In the genomic region with DNA sequence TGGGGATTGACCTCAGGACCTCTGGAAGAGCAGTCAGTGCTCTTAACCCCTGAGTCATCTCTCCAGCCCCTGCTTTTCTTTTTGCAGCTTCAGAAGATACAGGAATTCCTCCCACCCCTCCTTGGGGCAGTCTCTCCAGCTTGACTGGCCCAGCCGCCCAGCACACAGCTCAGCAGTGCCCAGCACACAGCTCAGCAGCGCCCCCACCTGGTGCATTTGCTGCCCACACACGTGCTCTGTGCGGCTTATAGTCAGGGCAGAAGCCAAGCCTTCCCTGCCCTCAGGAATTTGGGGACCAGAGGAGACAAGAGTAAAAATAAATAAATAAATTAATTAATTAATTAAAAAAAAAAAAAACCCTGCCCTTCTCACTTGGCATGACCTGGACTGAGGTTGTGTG, we compare ENCODE assay signal across 1 mouse cellular context.
TF ChIP-seq lines count a peak whose summit lies in the region.

No protein-coding gene starts in this region.

TF ChIP-seq in myocyte, 11 proteins besides CTCF, POLR2A, EP300 and RAD21:
- TF ChIP-seq CEBPB (IDR thresholded peaks at IDR 0.05; ENCODE audit: insufficient read depth, poor library complexity, severe bottlenecking) (no peak), POLR2AphosphoS2 (IDR thresholded peaks at IDR 0.05; ENCODE audit: insufficient read length, low read depth) (peak; percentile 45), MYOG (IDR thresholded peaks at IDR 0.05; ENCODE audit: control insufficient read depth in 1 of 3, insufficient read depth in 1 of 3, insufficient read length in 2 of 3, low read depth in 2 of 3) (peak in 2 of 3 experiments; percentile 27 to 39), SRF (IDR thresholded peaks at IDR 0.05; ENCODE audit: control insufficient read depth, insufficient read length, low read depth) (no peak), TCF3 (IDR thresholded peaks at IDR 0.05; ENCODE audit: insufficient read length, low read depth) (no peak), USF1 (IDR thresholded peaks at IDR 0.05; ENCODE audit: low read depth) (no peak), REST (IDR thresholded peaks at IDR 0.05; ENCODE audit: insufficient read depth, insufficient read length) (no peak), MAX (IDR thresholded peaks at IDR 0.05; ENCODE audit: low read depth) (no peak)
